Mouse (Mus musculus) layer of hippocampus, adult 9-11 months (tissue): Measurements from ENCODE around the gene Slc6a6.
A peak's percentile ranks its signal among the peaks of the same experiment; 100 is the strongest.

ENCODE experiments used
- DNase-seq: peaks from one replicate; pipeline ENCODE4 v3.0.0; 2022

Gene Slc6a6

DNA sequence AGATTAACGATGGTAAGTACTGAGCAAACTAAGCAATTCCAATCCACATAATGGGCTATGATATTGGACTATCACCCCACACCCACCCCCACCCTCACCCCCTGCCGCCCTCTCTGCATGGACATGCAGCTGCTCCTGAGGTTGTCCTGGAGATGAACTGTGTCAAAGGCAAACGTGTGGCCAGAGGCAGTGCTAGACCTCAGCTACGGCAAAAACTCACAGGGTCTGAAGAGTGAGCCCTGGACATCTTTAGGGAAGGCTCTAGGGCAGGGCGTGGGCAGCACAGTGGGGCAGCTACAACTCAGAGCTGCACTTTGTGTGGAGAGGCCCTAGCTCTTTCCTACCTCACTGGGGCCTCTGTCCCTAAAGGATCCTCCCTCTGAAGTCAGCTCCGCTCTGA is 13.6 kb upstream of the Slc6a6 start:
- no peak for DNase-seq

DNA sequence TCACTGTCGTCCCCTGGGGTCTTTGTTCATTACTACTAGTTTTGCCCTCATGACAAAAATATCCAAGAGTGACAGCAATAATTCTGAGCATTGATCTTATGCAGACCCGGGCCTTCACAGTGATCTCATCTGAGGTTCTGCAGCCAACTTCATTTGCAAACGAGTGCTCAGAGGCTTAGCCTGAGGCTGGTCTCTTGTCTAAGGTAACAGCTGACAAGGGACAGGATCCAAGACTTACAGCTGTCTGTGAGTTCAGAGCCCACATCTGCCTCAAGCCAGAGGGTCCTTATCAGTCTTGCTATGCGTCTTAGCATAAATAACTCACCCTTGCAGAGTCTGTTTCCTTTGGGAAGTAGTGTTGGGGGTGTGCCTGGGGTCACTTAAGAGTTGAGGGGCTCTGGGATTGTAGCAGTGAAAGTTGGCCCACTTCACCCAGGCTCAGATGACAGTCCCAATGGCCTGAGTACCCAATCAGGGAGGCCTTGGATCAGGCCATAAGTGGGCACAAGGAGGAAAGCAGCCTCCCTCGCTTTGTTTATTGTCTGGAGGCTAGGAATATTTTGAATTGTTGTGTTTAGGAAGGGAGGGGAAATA is 9.0 kb upstream of the Slc6a6 start:
- DNase-seq: no peak

DNA sequence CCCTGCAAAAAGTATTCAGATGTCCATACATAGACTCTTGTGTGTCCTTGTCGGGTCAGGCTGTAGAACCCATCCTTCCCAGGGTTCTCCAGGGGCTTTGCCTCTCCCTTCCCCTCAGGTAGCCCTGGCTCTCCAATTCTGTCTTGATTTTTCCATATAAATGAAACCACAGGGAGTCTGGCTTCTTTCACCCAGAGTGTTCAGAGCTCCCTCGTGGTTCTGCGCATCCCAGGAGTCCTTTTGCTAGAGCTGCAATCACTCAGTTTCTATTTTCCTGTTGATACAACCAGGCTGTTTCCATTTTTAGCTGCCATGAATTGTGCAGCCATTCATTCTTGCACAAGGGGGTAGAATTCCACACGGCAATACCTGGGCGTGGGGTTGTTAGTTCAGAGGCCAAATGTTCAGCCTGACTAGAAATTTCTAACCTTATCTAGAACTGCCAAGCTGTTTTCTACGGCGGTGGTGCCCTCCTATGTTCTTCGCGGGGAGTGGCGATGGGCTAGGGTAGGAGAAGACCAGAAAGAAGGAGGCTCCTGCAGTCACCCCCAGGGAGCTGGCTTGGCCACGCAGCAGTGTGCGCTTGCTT is 5.3 kb upstream of the Slc6a6 start:
- no peak for DNase-seq

DNA sequence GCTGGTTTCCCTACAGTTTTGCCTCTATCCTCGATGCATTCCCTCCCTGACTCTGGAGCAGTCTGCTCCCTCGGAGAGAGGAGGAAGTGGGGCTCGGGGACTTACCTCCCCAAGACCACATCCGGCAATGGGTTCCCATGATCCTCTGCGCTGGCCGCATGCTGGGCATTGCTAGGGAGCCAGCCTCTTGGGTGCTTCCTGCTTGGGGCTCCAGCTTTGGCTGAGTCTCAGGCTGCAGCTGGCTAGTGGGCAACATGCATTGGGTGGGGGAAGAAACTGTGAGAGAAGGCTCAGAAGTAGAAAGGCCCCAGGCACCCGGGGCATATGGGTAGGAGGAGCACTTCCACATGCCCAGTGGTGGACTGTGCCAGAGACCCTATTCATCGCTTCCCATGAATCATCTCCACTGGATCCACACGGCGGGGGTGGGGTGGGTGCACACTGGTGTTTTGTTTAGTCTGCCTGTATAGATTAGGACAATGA is 4.7 kb upstream of the Slc6a6 start:
- peak; percentile 85 for DNase-seq

DNA sequence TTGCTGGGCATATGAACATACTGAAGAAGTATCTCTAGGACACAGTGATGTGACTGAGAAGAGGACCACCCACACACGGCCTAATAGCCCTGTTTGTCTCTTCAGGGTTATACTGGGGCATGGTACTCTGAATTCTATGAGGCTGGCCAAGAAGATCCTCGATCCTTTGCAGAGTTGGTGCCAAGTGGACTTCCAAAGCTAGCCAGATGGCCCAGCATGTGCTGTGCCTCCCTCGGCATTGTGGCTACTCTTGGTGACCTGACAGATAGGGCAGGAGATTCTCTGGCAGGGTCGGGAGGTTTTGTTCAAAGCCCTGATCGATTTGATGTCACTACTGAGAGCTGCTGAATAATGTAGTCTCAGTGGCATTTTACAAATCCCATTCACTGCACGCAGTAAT is 4.1 kb upstream of the Slc6a6 start:
- DNase-seq: no peak

DNA sequence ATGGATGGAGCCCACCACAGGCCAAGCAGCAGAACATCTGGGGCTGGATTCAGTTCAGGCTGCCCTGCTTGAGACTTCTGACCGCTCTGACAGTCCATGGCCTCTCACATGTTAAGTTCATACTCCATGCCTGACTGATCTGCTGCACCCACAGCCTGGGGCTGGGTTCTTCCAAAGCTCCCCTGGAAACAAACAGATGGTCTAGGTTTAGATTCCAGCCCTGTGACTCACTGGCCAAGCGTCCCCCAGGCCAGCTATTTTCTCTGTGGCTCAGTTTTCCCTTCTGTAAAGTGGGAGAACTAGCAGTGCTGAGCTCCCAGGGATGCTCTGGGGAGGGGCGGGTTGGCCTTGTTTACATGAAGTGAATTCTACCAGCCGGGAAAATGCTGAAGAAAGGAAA is 2.0 kb upstream of the Slc6a6 start:
- no peak for DNase-seq

DNA sequence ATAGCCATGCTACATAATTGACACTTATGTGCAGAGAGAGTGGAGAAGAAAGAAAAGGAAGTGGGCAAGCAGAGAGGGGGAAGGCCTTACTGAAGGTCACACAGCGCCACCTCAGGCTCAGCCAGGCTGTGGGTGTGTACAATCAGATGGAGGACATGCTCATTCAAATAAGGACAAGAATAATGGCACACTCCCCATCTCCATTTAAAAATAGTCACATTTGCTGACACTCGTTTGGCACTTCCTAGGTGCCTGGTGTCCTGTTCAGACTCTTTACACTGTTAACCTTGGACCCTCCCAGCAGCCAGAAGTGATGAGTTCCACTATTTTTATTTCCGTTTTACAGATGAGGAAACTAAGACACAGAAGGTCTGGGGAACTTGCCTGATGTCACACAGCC is 732 bp upstream of the Slc6a6 start:
- DNase-seq: peak; percentile 72

DNA sequence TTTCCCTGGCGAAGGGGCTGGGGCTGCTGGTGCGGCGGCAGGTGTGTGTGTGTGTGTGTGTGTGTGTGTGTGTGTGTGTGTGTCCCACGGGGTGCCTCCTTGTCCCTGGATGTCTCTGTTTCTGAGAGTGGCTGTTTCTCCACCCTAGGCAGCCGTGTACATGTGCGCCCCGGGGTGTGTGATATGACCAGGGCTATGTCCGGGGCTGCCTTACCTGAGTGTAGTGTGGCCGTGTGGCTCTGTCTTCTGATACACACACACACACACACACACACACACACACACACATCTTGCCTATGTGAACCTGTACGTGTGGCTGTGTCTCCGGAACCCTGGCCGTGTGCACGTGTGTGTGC is 599 bp downstream of the Slc6a6 start:
- DNase-seq: no peak

DNA sequence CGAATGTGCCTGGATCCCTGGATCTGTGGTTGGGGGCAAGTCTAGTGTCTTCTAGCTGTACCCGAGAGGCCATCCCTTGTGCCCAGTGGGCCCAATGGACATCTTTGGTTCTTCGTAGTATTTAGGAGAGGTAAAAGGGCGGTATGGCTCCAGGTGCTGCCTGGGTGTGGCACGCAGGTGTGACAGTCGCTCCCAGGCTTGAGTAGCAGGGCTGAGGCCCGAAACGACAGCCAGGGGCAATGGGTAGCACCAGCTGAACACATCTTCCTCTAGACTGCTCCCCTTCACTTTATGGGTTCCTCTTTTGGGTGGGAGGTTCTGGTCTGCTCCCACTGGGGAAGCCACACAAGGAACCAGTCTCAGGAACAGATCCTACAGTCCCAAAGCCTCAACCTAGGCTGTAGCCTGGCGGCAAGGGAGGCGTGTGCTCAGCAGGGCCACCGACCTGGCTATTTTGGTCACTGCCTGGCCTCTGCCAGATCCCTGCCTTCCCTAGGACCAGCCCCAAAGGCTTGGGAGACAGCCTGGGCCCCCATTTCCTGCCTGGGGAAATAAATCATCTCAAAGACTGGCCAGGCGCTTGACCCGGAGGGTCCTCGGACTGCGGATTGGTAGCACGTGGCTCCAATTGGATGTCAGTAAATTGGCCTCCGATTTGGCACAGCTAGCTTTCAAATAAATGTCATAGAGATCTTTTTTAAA is 1.1 kb downstream of the Slc6a6 start:
- peak; percentile 55 for DNase-seq

DNA sequence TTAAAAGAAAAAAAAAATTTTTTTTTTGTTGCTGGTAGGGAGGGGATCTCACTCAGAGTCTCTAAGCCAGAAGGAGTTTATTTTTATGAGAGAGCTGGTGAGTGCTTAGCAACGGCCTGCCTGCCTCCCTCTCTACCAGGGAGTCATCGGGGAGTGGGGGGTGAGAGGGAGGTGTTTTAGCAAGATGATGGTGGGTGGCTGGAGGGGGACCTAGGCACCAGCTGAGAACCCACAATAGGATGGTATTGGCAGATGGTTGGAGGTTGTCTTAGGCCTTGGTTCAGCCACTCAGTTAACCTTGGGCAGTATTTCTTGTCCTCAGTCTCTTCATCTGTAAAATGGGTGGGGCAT is 1.7 kb downstream of the Slc6a6 start:
- peak; percentile 86 for DNase-seq

DNA sequence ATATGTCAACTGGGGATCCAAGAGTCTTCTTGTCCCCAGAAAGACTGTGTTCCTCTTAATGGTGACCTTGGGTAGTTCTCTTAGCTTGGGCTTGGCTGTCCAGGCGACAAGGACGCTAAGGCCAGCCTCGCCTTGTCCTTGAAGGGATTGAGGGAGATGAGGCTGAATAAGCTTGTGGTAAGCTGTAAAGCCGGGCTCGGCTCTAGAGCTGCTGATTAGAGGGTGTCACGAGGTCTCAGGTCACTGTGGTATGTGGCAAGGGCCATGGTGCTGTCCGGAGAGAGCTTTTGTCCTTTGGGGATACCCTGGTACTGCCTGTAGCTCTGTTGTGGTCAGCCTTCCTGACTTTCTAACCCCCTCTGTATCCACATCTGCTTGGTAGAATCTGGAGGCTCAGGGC is 2.0 kb downstream of the Slc6a6 start:
- DNase-seq: no peak

DNA sequence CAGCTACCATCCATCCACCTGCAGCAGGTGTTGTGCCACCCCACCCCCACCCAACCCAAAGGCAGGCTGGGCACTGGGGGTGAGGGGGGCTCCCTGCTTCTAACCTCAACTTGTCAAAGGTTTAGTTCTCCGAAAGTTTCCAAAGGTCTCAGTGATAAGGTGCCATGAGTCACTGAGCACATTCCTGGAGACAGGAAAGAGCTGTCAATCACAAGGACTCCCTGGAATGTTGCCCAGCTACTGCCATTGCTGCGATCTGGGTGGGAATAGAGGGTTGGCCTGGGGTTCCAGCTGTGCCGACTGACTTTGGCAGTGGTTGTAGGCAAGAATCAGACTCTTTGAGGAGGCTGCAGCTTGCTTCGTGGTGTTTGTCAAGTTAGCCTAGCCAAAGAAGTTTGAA is 2.7 kb downstream of the Slc6a6 start:
- DNase-seq: no peak

DNA sequence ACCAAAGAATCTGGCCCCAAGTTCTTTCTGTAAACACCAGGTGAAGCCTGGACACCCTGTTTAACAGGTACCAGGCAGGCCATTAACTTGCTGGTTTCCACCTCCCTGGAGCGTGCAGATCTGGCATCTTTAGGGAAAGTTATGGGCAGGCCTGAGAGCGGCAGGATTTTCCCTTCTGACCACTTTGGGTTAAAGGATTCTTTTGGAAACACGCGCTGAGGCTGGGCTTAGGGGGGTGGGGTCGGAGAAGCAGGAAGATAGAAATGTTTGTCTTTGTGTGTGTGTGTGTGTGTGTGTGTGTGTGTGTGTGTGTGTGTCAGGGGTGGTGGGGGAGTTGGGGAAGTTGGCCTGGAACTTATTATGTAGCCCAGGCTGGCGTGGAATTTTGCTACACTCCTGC is 4.2 kb downstream of the Slc6a6 start:
- DNase-seq: no peak

DNA sequence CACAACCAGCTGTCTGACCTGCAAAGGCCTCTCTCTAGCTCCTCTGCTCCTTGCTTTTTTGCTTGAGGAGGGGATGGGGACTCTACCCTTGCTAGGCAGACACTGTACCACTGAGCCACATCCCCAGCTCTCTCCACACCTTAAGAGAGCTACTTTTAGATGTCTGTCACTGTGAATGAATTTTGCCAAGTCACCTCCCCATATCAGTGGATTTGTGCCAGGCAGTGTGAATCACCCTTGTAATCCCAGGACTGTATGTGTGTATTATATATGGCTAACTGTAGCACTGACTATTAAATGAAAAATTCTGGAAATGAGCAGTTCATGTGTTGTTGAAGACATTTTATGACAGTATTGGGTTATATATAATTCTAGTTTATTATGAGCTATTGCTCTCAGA is 5.4 kb downstream of the Slc6a6 start:
- DNase-seq: no peak

DNA sequence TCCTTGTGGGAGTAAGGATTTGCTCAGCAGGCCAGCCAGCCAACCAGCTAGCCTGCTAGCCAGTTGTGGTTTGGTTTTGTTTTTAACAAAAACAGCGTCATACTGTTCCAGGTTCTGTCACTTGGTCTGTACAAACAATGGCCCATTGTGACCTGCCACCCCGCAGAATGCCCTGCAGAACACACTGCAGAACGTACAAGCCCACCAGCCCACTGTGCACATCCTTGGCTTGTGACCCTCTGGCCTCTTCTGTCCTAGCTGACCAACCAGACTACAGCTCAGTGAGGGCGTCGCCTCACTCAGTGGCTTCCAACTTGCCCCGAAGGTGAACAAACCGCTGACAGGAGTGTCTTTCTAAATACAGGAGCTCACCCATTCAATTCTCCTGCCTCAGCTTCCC is 6.4 kb downstream of the Slc6a6 start:
- DNase-seq: no peak

DNA sequence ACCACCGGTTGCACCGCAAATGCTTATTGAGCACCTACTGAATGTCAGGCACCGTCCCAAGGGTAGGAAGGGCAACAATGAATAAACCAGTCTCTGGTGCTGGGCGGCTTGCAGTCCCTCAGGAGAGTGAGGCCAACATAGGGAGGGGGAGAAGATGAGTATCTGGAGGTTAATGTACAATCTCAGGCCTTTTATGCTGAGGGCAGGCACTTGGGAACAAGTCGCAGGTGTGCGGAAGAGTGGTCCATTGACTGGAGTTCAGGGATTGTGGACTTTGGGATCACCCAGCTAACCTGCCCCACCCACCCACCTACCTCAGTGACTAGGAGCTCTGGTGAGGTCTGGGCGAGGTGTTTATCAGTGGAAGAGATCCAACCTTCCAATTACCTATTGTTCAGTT is 6.8 kb downstream of the Slc6a6 start:
- DNase-seq: no peak

DNA sequence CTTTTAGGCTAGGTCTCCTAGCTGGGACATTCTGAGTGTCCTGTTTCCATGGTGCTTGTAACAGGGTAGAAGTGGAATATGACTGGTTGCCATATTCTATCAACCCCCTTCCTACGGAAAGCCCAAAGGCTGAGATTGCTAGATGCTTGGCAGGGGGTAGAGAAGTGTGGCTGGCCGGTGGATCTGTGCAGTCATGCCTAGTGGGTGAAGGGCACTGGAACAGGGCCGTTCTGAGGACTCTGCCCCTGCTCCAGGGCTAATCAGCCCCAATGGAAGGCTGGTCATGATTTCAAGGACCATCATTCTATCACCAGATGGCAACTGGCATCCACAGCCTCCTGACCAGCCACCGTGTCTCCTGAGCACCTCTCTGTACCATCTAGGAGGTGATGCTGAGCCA is 7.7 kb downstream of the Slc6a6 start:
- DNase-seq: no peak

DNA sequence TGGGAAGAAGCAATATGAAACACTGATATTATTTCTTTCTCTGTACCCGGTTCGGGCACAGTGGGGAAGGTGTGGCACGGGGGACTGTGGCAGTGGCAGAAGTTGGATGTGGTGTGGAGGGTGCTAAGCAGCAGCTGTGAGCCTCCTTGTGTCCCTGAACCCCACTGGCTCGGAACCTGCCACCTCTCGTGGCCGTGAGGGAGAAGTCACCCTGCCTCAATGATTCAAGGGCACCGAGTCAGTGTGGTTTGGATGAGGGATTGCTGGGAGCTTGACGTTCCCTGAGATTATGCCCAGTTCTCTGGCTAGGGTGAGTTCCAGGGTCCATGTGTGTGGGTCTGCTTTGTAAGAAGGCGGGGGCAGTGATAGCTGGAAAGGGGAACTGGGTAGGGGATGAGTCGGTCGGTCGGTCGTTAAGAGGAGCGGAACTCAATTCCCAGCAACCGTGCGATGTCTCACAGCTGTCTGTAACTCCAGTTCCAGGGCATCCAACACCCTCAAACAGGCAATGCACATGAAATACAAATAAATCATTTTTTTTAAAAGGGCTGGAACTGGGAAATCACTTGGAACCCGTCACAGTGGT is 9.5 kb downstream of the Slc6a6 start:
- DNase-seq: no peak

DNA sequence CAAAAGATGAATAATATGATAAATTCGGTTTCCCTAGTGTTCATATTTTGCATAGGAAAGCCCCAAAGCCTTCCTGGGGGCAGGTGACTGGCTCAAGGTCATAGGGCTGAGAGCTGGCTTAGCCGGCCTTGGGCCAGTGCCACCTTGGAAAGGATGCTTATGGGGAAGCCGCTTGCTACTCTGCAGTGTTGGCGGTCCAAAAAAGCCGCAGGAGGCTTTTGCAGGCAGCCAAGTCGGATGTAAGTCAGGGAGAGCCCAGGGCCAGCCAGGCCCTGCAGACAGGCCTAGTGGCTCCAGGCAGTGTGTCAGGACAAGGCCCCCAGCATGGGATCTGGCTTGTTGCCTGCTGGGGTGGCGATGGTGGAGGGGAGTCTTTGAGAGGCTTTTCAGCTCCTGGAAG is 10.8 kb downstream of the Slc6a6 start:
- DNase-seq: peak; percentile 63

DNA sequence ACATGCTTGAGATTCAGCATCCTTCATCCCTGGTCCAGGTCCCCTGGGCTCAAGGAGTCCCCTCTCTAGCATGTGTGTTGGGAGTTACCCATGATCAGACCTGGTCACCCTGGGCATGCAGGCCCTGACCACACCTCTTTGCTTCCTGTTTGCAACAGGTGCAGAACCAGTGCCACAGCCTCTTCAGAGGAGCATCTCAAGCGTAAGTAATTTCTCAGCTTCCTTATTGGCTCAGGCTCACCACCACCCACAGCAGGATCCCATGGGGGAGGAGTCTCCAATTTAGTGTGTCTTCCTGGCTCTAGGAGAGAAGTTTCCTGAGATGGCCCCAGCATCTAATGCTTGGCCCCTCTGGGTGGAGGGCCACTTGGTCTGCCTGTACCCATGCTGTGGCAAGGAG is 15.0 kb downstream of the Slc6a6 start:
- no peak for DNase-seq

DNA sequence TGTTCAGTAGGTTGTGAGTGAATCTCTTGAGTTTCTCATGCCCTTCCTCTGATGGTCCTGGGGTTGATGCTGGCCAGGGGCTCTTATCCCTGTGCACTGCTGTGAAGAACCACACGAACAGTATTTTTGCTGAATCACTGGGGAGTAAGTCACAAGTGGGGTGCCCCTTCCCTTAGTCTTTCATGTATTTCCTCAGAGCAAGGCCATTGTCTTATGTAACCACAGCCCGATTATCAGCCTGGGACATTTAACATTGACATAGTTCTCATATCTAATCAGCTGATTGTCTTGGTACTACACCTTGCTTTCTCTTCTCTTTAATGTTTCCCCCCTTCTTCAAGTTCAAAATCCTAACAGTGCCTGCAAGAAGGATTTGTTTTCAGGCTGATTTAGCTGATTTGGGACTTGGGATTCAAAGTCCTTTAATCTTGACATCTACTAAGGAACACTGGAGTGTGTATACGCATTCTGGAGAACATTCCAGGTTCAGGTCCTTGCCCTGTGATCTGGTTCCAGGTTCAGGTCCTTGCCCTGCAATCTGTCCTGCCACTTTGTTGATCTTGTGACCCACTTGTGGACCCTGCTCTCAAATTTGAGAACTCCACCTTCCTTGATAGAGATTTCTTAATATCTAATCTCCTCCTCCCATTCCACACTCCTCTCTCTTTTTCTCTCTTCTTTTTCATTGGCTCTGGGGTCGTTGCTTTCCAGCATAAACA is 15.8 kb downstream of the Slc6a6 start:
- no peak for DNase-seq

DNA sequence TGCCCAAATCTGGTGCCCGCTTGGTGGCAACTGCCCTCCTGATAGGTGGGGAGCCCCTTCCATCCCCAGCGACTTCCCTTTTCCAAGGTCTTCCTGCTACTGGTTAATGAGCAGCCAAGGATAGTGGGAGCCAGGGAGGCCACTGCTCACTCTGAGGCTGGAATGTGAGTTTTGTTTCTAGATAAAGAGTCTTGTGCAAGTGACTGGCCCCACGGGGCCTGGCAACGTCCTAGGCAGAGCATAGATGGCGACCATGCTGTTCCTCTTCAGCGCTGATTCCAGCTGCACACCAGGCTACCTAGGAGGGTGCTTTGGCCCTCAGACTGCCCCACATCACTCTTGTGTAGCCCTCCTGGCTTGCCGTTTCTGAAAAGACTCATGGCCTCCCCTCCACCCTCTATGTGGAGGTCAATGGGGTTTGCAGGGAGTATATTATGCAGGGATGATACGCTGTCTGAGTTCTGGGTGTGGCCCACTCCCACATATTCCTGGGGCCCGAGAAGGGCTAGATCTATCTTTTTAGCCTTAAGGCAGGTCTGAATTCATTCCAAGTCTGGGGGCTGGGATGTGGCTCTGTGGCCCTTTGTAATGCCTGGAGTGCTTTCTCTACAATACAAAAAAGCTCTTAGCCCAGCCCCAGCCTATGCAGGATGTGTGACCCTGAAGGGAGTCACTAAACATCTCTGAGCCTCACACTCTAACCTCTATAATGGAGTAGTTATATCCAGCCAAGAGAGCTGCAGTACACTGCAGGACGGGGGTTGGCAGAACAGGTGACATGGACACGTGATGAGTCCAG is 17.2 kb downstream of the Slc6a6 start:
- no peak for DNase-seq

DNA sequence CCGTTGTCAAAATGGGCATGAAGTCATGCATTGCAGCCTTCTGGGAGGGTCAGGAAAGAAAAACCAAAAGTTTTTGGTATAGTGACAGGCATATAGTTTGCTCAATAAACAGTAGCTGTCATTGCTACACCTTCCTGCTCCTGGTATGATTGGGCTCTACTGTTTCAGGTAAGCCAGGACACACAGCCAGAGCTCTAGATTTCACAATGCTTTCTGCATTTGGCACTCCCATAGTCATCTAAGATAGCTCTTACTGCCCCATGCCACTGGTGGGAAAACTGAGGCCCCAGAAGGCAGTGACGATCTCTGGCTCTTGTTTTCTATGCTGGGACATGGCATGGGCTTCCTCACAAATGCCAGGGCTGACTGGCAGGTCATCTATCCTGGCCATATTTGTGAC is 19.6 kb downstream of the Slc6a6 start:
- DNase-seq: no peak
